Mouse (Mus musculus): Measurements from ENCODE around the gene Trim41.

GRCm38 (mm10) chr11:48831273-48831672 is 14.1 kb upstream of the Trim41 start:
- TF ChIP-seq CTCF (IDR thresholded peaks at IDR 0.05; ENCODE audit: low read depth, low read length) (no peak), GATA1 (IDR thresholded peaks at IDR 0.05; ENCODE audit: borderline replicate concordance, low read length) (no peak), TAL1 (conservative IDR thresholded peaks at IDR 0.05; ENCODE audit: low read depth, low read length) (no peak)
